8 mouse cellular contexts compared by ENCODE assay signal in the genomic region with DNA sequence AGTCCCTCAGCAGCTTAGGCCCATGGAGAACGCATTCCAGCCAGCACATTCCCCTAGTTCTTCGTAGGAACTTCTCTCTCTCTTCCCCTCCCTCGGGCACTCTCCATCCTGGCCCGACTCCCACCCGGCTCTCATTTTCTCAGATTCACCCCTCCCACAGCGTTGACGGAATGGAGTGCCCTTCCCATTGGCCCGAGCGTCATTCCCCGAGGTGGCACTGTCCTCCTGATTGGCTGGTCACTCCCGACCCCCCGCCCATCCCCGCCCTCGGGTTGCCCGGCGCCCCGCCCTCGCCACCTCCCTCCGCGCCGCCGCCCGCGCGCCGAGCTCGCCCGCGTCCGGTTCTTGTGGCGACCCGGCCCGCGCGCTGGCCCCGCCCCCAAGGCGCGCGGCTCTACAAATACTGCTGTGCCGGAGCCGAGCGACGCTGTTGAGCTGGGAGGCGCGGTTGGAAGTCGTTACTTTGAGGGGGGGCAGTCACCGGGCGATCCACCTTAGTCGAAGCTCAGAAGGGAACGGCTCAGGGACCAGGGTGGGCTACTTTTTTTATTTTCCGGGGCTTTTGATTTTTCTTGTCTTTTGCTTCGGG. TPM values are rescaled to one million over a fixed set of nuclear protein-coding genes. Genes with fewer than 3 reads are reported as not detected.
A peak's percentile ranks its signal among the peaks of the same experiment; 100 is the strongest.
DNase-seq lines count a peak whose midpoint lies in the region; ATAC-seq and TF ChIP-seq lines count a peak whose summit lies in the region.

TSS of gene Id4 (plus strand) at position 539 of the 589 bp plus-strand sequence.

- H3K36me3 ChIP-seq in intestine, embryonic 15.5 days, result no peaks in the 10 kb centered on the region
- no peaks in the 10 kb centered on the region for H3K36me3 ChIP-seq in small intestine, adult 2 months (ENCODE audit: control insufficient read depth, insufficient read depth, low read length)

- peak within 1 kb of the TSS; percentile 70 for H3K9ac ChIP-seq in intestine, embryonic 15.5 days

- peak; percentile 86 for TF ChIP-seq POLR2A in small intestine, adult 2 months (IDR thresholded peaks at IDR 0.05; ENCODE audit: low read depth, low read length)

- peaks cover 7% of the 10 kb centered on the region; the same call in 1 of the 2 replicates for H3K27me3 ChIP-seq in intestine, embryonic 15.5 days (replicated peaks)
- peaks cover 19% of the 10 kb centered on the region for H3K27me3 ChIP-seq in small intestine, adult 2 months (ENCODE audit: control insufficient read depth, insufficient read depth, low read length)

- H3K27ac ChIP-seq in intestine, embryonic 15.5 days, result peak within 1 kb of the TSS; percentile 82
- H3K27ac ChIP-seq in small intestine, adult 2 months (ENCODE audit: insufficient read depth, low read depth, low read length), result peak within 1 kb of the TSS; percentile 43; the same call in 1 of the 2 replicates

- DNase-seq in adrenal gland, postnatal 36 days, result peak; percentile 96 to 97
- DNase-seq in embryo, embryonic 11.5 days (ENCODE audit: low read depth, low spot score), result peak; percentile 90
- DNase-seq in gastrocnemius, postnatal 4 days (ENCODE audit: low spot score in 2 of 2), result peak; percentile 88 to 94
- peak; percentile 94 to 95 for DNase-seq in left cerebral cortex, postnatal 10 days (ENCODE audit: extremely low spot score in 1 of 2, low spot score in 2 of 2)
- peak; percentile 96 for DNase-seq in mesoderm, embryonic 11.5 days (ENCODE audit: low read depth, low spot score)

- peak; percentile 97 for ATAC-seq in intestine, embryonic 15.5 days
- ATAC-seq in inflammation-experienced regulatory T-cells, adult 6 months, result no peak

- no peaks in the 10 kb centered on the region for H3K9me3 ChIP-seq in intestine, embryonic 15.5 days

- WGBS in intestine, embryonic 15.5 days, result under 1% methylated on average over 52 of the region's 52 CpGs
- 1% methylated on average over 52 of the region's 52 CpGs for WGBS in small intestine, adult 2 months

- H3K4me3 ChIP-seq in intestine, embryonic 15.5 days (replicated peaks), result peak within 1 kb of the TSS; percentile 77
- H3K4me3 ChIP-seq in small intestine, adult 2 months (ENCODE audit: low read depth, low read length), result peak within 1 kb of the TSS; percentile 80

- no peak for TF ChIP-seq CTCF in small intestine, adult 2 months (IDR thresholded peaks at IDR 0.05; ENCODE audit: extremely low read depth, insufficient read length, insufficient replicate concordance, low read depth, low read length)

- peak within 1 kb of the TSS; percentile 95 for H3K4me2 ChIP-seq in intestine, embryonic 15.5 days (replicated peaks)

- peaks cover 13% of the 10 kb centered on the region; the same call in 1 of the 2 replicates for H3K4me1 ChIP-seq in intestine, embryonic 15.5 days (replicated peaks)
- peaks cover 6% of the 10 kb centered on the region for H3K4me1 ChIP-seq in small intestine, adult 2 months (ENCODE audit: control insufficient read depth, insufficient read depth, insufficient read length, low read length)

- intact Hi-C loops in left cerebral cortex, postnatal 10 days (cut with DNase I), result loop anchor here (10.0 kb wide), 2 partner anchors 204 to 956 kb away; no protein-coding TSS in a partner anchor

RNA-seq across cellular contexts. Expression of gene Id4, which starts in this region (rescaled TPM):
- total RNA-seq in adrenal gland, postnatal 36 days (2021), result 1 to 10 TPM; 1.8 to 2.2 TPM
- 1 to 10 TPM; 2.8 to 4.3 TPM for total RNA-seq in gastrocnemius, postnatal 4 days (2021)
- 16.3 and 16.9 TPM in 2 replicates for polyA plus RNA-seq in intestine, embryonic 15.5 days (2015; fragmentation: Nextera tagmentation; extraction: Ambion mirVana)
- total RNA-seq in left cerebral cortex, postnatal 10 days (2021), result 10 to 100 TPM; 20.2 to 27.1 TPM
- 6.9 and 12.0 TPM in 2 replicates for polyA plus RNA-seq in small intestine, adult 2 months (2012; rRNA removed)
- not detected for polyA plus RNA-seq in inflammation-experienced regulatory T-cells, adult 6 months (2017; shearing (Covaris generic))

Comparison
In these comparisons a context has a peak if more than half of its experiments do, and no peak if none do; other contexts are left out.
1. RNA of gene Id4 (total RNA-seq): 20.2 to 27.1 TPM in left cerebral cortex, postnatal 10 days; 2.8 to 4.3 TPM in gastrocnemius, postnatal 4 days and 1.8 to 2.2 TPM in adrenal gland, postnatal 36 days; every median in the first group is over 4 times any median in the second.
2. Peak in every context shown above with its lines, with median percentiles within 50 percentile points of each other: DNase-seq.